Mouse (Mus musculus): ENCODE results near the gene Mia3. TPM values are rescaled to one million over a fixed set of nuclear protein-coding genes. Genes with fewer than 3 reads are reported as not detected.

The Mia3 gene
- total and polyA plus RNA-seq, 3 experiments = 51.2 to 95.3 (median 80.9) TPM

- dilution Hi-C loops (cut with MboI; ENCODE audit: extremely low pct_ligation_motif_present, extremely low pct_unique_long_range_greater_than_20kb, low sequenced_read_pairs) = no loop called here
- DNase-seq (ENCODE audit: extremely low read depth) = no peak
- no peaks in the 10 kb centered on the region for H3K4me1 ChIP-seq (ENCODE audit: control insufficient read depth in 1 of 2, insufficient read depth in 2 of 2)
- no peaks in the 10 kb centered on the region for H3K27me3 ChIP-seq (replicated peaks)
- H3K4me3 ChIP-seq (replicated peaks in 1 of 3; ENCODE audit: low read depth in 2 of 3, low read length in 2 of 3, poor library complexity in 1 of 3) = no peak overlapping the region
- H3K9me3 ChIP-seq (replicated peaks; ENCODE audit: low read length) = peaks cover 5% of the 10 kb centered on the region
- in situ Hi-C loops (cut with MboI; ENCODE audit: low pct_ligation_motif_present, low pct_unique_long_range_greater_than_20kb, low sequenced_read_pairs) = no loop called here
- H3K4me2 ChIP-seq (ENCODE audit: insufficient read depth, low read depth, poor library complexity, severe bottlenecking) = no peak overlapping the region
- H3K79me2 ChIP-seq (replicated peaks; ENCODE audit: control insufficient read depth, extremely low read depth, insufficient read depth, poor library complexity, severe bottlenecking) = no peaks in the 10 kb centered on the region
- H3K36me3 ChIP-seq (replicated peaks in 1 of 2; ENCODE audit: control insufficient read depth in 1 of 2, insufficient read depth in 1 of 2, low read length in 1 of 2) = no peaks in the 10 kb centered on the region
- H3K27ac ChIP-seq (ENCODE audit: insufficient read depth, low read depth) = no peak overlapping the region
- H3K9ac ChIP-seq (ENCODE audit: insufficient read depth, low read depth) = no peak overlapping the region
- TF ChIP-seq ELF1 (IDR thresholded peaks at IDR 0.05; ENCODE audit: low read depth, low read length) (no peak), MYC (IDR thresholded peaks at IDR 0.05; ENCODE audit: low read depth, low read length) (no peak), NRF1 (IDR thresholded peaks at IDR 0.05; ENCODE audit: low read depth, low read length) (no peak), ZC3H11A (IDR thresholded peaks at IDR 0.05; ENCODE audit: low read depth, low read length) (no peak), TBP (conservative IDR thresholded peaks at IDR 0.05; ENCODE audit: low read depth, low read length) (no peak), ZNF384 (IDR thresholded peaks at IDR 0.05; ENCODE audit: low read depth, low read length) (no peak), ETS1 (conservative IDR thresholded peaks at IDR 0.05; ENCODE audit: low read depth, low read length) (no peak), MAZ (IDR thresholded peaks at IDR 0.05; ENCODE audit: low read depth, low read length) (no peak), CHD1 (IDR thresholded peaks at IDR 0.05; ENCODE audit: low read depth, low read length) (no peak), CHD2 (IDR thresholded peaks at IDR 0.05; ENCODE audit: low read length) (no peak), RCOR1 (conservative IDR thresholded peaks at IDR 0.05; ENCODE audit: low read depth, low read length) (no peak), GABPA (IDR thresholded peaks at IDR 0.05; ENCODE audit: insufficient replicate concordance, low read depth, low read length) (no peak), ZMIZ1 (IDR thresholded peaks at IDR 0.05; ENCODE audit: low read depth, low read length) (no peak), TCF12 (IDR thresholded peaks at IDR 0.05; ENCODE audit: low read depth, low read length) (no peak), HCFC1 (IDR thresholded peaks at IDR 0.05; ENCODE audit: low read depth, low read length) (no peak), MEF2A (IDR thresholded peaks at IDR 0.05; ENCODE audit: borderline replicate concordance, low read depth, low read length) (no peak), JUND (conservative IDR thresholded peaks at IDR 0.05; ENCODE audit: low read depth, low read length) (no peak), SMC3 (IDR thresholded peaks at IDR 0.05; ENCODE audit: low read depth, low read length) (no peak)
These were observed 9.1 kb upstream of the Mia3 start for GRCm38 (mm10) chr1:183378321-183378941.

- in situ Hi-C loops (cut with MboI; ENCODE audit: low pct_ligation_motif_present, low pct_unique_long_range_greater_than_20kb, low sequenced_read_pairs) = no loop called here
These were observed 7.7 kb upstream of the Mia3 start for GRCm38 (mm10) chr1:183377045-183377444.

More at GRCm38 (mm10) chr1:183377045-183377444, 7.7 kb upstream of the Mia3 start:
- Histone ChIP-seq H3K4me2 (ENCODE audit: insufficient read depth, low read depth, poor library complexity, severe bottlenecking) (no peak overlapping the region), H3K79me2 (replicated peaks; ENCODE audit: control insufficient read depth, extremely low read depth, insufficient read depth, poor library complexity, severe bottlenecking) (no peaks in the 10 kb centered on the region), H3K27me3 (replicated peaks) (no peaks in the 10 kb centered on the region), H3K4me3 (replicated peaks in 1 of 3; ENCODE audit: low read depth in 2 of 3, low read length in 2 of 3, poor library complexity in 1 of 3) (no peak overlapping the region), H3K27ac (ENCODE audit: insufficient read depth, low read depth) (no peak overlapping the region), H3K9ac (ENCODE audit: insufficient read depth, low read depth) (no peak overlapping the region), H3K9me3 (replicated peaks; ENCODE audit: low read length) (peaks cover 5% of the 10 kb centered on the region), H3K36me3 (replicated peaks in 1 of 2; ENCODE audit: control insufficient read depth in 1 of 2, insufficient read depth in 1 of 2, low read length in 1 of 2) (no peaks in the 10 kb centered on the region), H3K4me1 (ENCODE audit: control insufficient read depth in 1 of 2, insufficient read depth in 2 of 2) (no peaks in the 10 kb centered on the region)
- dilution Hi-C loops (cut with MboI; ENCODE audit: extremely low pct_ligation_motif_present, extremely low pct_unique_long_range_greater_than_20kb, low sequenced_read_pairs) = no loop called here
- DNase-seq (ENCODE audit: extremely low read depth) = no peak
- TF ChIP-seq ZKSCAN1 (IDR thresholded peaks at IDR 0.05; ENCODE audit: borderline replicate concordance, low read depth, low read length) (peak; percentile 65; the same call in 1 of the 2 replicates), MYC (IDR thresholded peaks at IDR 0.05; ENCODE audit: low read depth, low read length) (no peak)

Measured in CH12.LX (cell line).